Mouse (Mus musculus): ENCODE data around the gene Gsdma.
A peak's percentile ranks its signal among the peaks of the same experiment; 100 is the strongest.
"Not testable (repeated sequence)": the region's sequence is repeated elsewhere in the genome, so short reads cannot be mapped to it uniquely, and the experiment has no call there.

Gene Gsdma

GRCm38 (mm10) chr11:98680595-98680994 is 16.4 kb downstream of the Gsdma start:
- ATAC-seq (ENCODE audit: low TSS enrichment) = not testable (repeated sequence)

DNA sequence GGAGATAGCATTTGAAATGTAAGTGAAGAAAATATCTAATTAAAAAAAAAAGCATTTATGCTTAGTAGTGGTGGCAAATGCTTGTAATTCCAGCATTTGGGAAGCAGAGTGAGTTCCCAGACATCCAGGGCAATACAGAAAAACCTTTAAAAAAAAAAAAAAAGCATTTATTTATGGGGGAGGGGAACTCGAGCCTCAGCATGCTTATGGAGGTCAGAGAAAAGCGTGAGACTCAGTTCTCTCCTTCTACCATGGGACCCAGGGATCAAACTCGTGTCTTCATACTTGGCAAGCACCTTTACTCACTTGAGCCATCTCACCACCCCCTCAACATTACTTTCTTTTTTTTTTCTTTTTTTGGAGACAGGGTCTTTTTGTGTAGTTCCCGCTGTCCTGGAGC is 17.0 kb downstream of the Gsdma start:
- no peak for ATAC-seq (ENCODE audit: low TSS enrichment)

DNA sequence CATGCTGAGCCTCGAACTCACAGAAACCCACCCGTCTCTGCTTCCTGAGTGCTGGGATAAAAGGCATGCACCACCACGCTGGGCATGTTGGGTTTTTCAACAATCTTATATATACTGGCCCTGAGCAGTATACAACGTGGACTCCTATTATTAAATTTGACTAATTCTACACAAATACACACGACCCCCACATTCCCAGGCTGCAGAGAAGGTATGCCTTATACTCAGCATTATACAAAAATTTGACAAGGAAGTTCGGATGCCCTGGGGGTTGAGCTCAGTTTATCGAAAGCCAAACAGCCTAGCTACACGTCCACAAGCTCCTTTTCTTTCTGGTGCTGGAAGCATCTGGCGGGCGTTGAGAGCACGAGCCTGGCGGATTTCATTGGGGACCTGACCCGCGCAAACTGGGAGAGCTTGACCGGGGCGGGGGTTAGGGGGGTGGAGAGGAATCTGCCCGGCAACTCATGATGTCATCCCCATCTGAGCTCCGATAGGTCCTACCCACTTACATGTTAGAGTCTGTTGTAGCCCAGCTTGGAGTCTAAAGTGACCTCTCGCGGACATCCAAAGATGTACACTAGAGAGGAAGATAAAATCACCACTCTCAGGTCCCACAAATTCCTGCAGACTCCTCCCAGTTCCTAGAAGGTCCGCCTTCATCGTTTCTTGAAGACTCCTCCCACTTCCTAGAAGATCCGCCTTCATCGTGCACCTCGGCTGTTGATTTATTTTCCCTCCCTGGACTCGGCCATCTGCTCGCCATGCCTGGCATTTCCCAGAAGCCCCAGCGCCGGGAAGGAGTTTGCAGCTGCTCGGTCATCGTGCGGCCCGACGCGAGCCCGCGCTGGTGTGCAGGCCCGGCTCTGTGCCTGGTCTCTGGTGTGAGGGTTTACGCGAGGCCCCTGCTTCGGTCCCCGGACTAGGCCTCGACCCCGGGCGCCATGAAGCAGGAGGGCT is 17.9 kb downstream of the Gsdma start, which contains the start of gene Psmd3:
Gene Psmd3 (plus strand): TSS at position 769 of the 960 bp plus-strand sequence.
- ATAC-seq (ENCODE audit: low TSS enrichment) = peak; percentile 94

- no peak for ATAC-seq (ENCODE audit: low TSS enrichment)
Measured at GRCm38 (mm10) chr11:98682811-98683210, 18.7 kb downstream of the Gsdma start.

- no peak for ATAC-seq (ENCODE audit: low TSS enrichment)
Measured at GRCm38 (mm10) chr11:98685642-98686041, 21.5 kb downstream of the Gsdma start.

GRCm38 (mm10) chr11:98686976-98687375 is 22.8 kb downstream of the Gsdma start:
- ATAC-seq (ENCODE audit: low TSS enrichment) = no peak

- ATAC-seq (ENCODE audit: low TSS enrichment) = no peak
Measured at GRCm38 (mm10) chr11:98688009-98688408, 23.9 kb downstream of the Gsdma start.

DNA sequence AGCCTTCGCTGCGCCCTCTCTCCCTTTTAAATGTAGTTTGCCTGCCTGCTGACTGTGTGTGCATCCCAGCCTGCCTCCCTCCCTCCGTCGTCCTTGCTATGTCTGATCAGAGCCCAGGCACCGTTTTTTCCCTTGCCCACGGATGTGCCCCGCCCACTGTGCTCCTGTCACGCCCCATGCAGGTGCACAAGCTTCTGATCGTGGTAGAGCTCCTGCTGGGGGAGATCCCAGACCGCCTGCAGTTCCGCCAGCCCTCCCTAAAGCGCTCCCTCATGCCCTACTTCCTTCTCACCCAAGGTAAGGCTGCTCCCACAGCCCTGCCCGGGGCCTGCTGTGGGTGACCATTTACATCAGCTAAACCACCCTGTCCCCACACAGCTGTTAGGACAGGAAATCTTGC is 29.1 kb downstream of the Gsdma start:
- ATAC-seq (ENCODE audit: low TSS enrichment) = no peak

GRCm38 (mm10) chr11:98693746-98694145 is 29.6 kb downstream of the Gsdma start:
- ATAC-seq (ENCODE audit: low TSS enrichment) = no peak

DNA sequence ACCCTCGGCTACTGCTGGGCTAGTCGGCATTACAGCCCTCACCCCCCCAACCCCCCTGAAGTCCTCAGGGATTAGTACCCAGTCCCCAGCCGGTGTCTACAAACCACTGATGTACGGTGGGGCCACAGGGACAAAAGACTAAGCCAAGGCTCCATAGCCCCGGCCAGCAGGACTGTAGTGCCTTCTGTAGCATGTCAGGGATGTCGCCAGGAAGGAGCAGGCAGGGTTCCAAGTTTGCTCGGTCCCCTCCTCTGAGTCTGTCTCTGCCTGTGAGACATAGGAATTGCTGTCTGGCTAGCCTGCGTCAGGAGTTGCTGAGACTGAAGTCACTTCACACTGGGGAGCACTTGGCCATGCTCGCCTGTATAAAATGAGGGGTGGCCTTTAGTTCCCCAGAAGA is 30.1 kb downstream of the Gsdma start:
- ATAC-seq (ENCODE audit: low TSS enrichment) = no peak

GRCm38 (mm10) chr11:98695408-98695807 is 31.3 kb downstream of the Gsdma start:
- ATAC-seq (ENCODE audit: low TSS enrichment) = no peak

- ATAC-seq (ENCODE audit: low TSS enrichment) = no peak
Measured at GRCm38 (mm10) chr11:98696454-98697216, 32.5 kb downstream of the Gsdma start.

DNA sequence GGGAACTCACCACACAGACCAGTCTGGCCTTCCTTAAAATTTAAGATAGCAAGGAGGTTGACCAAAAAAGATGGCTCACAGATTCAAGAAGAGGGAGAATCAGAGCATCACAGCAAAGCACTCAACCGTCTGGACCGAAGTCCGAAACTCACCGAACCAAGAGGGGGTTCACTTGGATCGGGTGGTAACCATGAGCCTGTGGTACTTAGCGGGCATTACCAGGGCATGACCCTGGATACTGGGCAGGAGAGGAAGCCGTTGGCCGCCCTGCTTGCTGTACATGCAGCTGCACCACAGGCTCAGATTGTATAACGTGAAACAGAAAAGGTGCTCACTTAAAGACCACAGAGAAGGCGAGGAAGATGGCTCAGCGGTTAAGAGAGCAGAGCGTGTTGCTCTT is 33.1 kb downstream of the Gsdma start:
- no peak for ATAC-seq (ENCODE audit: low TSS enrichment)

DNA sequence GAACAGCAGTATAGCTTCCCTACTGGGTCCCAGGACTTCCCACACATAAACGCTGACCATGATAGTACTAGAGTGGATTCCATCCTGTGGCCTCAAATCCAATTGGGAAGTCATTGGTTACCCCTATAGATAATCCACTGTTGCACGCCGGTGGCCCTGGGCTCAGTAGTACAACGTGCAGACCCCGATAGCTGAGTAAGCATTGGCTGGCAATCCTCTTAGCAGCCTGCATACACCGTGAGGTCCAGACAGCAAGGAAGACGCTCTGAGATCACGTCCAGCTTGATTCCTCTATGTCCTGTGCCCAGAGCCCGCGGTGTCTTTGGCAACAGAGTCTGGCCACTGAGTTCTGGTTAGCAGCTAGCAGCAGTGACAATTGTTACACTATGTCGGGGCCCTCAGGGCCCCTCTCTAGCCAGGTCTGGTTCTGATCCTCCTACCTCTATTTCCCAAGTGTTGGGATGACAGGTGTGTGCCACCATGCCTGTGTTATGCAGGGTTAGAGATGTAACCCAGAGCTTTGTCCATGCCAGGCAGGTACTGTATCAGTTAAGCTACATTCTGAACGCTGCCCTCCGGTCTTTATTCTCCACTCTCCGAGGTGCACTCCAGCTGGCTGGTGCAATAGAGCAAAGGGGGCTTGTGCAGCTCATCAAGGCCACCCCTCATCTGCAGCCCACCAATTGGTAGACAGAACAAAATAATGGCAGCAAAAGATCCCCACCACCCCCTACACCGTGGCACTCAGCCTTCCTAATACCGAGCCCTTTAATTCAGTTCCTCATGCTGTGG is 34.9 kb downstream of the Gsdma start:
- ATAC-seq (ENCODE audit: low TSS enrichment) = no peak

DNA sequence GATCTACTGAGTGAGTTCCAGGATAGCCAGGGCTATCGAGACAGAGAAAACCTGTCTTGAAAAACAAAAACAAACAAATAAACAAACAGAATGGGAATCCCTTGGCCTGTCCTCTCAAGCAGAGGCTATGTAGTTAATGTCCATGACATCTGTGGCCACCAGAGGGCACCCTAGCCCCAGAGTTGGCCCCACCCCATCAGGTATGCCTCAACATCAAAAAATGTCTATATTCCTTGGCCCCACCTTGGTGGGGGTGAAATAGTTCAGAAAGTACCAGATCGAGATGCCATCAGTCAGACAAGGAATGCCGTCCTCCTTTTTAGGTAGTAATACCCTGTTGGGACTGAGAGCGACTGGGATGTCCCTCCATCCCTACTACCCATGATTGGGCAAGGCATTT is 35.8 kb downstream of the Gsdma start:
- 0 out of 2 replicates have a peak, but pooled peaks have one; percentile 42 for ATAC-seq (ENCODE audit: low TSS enrichment)

- no peak for ATAC-seq (ENCODE audit: low TSS enrichment)
Measured at GRCm38 (mm10) chr11:98701213-98701670, 37.1 kb downstream of the Gsdma start, which contains the start of gene Csf3. Gene Csf3 (plus strand): TSS chr11:98701263.

DNA sequence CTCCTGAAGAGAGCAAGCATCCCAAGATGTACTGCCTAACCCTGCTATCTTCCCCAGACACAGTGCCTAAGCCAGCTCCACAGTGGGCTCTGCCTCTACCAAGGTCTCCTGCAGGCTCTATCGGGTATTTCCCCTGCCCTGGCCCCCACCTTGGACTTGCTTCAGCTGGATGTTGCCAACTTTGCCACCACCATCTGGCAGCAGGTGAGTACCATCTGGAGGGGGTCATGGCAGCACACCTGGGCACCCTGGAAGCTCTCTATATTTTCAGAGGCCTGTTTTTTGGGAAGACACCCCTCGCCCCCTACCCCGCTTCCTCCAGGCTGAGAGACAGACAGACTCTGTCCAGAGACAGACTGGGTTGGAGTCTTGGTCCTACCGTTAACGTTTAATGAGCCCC is 38.2 kb downstream of the Gsdma start:
- no peak for ATAC-seq (ENCODE audit: low TSS enrichment)

DNA sequence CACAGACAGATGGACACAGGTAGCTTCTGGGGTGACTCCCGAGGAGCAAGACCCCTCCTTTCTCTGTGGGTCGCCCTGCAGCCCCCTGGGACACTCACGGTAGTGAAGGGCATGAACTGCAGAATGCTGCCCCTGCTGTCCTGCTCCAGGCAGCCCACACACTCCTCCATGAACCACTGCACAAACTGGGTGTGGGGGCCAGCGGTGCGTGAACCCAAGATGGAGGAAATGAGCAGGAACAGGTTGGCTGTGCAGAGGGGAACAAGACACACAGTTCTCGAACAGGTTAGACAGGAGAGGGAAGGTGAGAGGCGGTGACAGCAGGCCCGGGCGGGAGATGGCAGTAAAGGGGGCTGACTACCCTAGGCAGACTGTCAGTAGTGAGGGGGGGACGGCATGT is 40.9 kb downstream of the Gsdma start:
- ATAC-seq (ENCODE audit: low TSS enrichment) = no peak

DNA sequence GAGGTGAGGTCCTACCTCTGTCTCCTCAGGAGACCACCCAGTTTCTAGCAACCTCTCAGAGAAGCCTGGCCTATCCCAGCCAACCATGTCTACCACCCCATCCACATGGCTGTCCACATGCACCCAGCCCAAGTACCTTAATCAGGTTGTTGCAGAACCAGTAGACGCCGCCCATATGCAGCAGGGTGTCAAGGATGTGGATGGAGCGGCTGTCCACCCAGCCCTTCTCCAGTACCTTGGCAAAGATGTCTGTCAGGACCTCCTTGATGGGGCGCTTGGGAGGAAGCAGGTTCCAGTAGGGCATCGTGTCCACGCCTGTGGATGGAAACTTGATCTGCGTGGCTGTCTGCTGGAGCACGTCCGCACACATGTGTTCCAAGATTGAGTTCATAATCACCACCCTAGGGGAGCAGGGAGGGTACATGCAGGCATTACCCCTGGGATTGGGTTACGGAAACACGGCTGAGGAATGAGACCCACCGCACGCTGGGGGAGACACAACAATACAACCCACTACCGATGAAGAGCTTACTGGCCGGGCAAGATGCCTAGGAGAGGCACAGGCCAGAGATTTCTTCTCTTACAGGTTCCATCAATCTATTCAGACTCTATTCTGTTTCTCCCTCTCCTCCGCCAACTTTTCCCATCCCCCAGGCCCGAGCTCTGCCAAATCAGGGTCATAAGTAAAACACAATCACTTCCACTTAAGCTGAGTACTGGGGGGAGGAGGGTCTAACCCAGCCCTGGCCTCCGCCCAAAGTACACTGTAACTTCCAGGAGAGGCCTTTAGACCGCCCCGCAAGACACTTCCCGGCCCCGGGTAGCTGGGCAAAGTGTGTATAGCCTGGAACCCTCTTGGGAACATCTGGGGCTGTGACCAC is 43.5 kb downstream of the Gsdma start:
- no peak for ATAC-seq (ENCODE audit: low TSS enrichment)

DNA sequence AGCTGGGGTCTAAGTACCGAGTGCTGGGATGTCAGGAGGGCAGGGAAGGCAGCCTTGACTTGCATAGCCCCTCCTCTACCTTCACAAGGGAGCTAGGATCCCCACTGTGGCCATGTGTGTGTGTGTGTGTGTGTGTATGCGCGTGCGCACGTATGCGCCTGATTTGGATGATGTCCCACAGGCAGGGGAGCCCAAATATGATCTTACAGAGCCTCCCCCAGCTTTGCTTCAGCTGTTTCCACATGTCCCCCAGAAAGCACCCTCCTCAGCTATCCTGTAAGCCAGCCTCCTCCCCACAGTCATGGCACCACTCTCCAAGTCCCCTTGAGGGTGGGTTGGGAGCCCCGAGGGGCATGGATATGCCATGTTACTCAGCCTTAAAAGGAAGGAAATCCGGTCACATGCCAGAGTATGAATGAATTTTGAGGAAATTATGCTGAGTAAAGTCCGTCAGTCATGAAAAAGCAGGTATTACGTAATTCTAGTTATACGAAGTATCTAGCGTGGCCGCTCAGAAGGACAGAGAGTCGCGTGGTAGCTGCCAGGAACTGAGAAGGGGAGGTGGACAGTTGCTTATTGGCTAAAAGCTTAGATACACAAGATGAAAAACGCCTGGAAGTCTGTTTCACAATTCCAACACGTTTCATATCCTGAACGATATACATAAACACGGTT is 44.3 kb downstream of the Gsdma start:
- ATAC-seq (ENCODE audit: low TSS enrichment) = no peak
